Mouse (Mus musculus): ENCODE data around the gene Olfr5. TPM values are rescaled to one million over a fixed set of nuclear protein-coding genes. Genes with fewer than 3 reads are reported as not detected.
"Not testable (repeated sequence)": the region's sequence is repeated elsewhere in the genome, so short reads cannot be mapped to it uniquely, and the experiment has no call there.

Olfr5 gene
- total RNA-seq (2021) = not detected
- long read RNA-seq, experiment 1 = 0 reads
- long read RNA-seq, experiment 2 = 0 reads

DNA sequence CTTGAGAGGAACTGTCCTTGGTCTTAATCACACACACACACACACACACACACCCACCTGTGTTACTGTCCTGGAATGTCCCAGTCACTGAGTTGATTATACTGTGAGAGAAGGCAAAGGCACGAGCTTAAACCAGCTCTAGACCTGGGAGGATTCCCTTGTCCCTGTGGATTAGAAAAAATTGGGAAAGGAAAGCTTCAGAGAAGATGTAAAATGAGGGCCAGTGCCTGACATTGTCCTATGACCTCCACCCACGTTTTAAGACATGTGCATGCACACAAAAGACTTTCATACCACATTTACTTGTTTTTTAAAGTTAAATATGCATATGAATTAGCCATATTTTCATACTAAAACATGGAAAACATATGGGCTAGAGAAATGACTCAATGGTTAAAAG, at the start of gene Olfr5:
Gene Olfr5, minus strand, starts transcription at position 101 of the 400 bp plus-strand sequence.
- no peak within 1 kb of the TSS for H3K4me3 ChIP-seq
- no peak within 1 kb of the TSS for H3K27ac ChIP-seq
- no peak for TF ChIP-seq CTCF (conservative IDR thresholded peaks at IDR 0.05)
- no peak for DNase-seq (ENCODE audit: low spot score in 2 of 2)

- Histone ChIP-seq H3K4me3 (no peak overlapping the region), H3K27ac (no peak overlapping the region)
- TF ChIP-seq CTCF (conservative IDR thresholded peaks at IDR 0.05) = peak; percentile 62
- DNase-seq (ENCODE audit: low spot score in 2 of 2) = no peak
Measured at GRCm38 (mm10) chr7:6526141-6526540, 39.4 kb upstream of the Olfr5 start.

- DNase-seq (ENCODE audit: low spot score in 2 of 2) = no peak
- Histone ChIP-seq H3K27ac (no peak overlapping the region), H3K4me3 (no peak overlapping the region)
- peak; percentile 25 for TF ChIP-seq CTCF (conservative IDR thresholded peaks at IDR 0.05)
Measured at GRCm38 (mm10) chr7:6525001-6525400, 38.3 kb upstream of the Olfr5 start.

- TF ChIP-seq CTCF (conservative IDR thresholded peaks at IDR 0.05) = no peak
- no peak within 1 kb of the TSS for H3K4me3 ChIP-seq
- DNase-seq (ENCODE audit: low spot score in 2 of 2) = no peak
- no peak within 1 kb of the TSS for H3K27ac ChIP-seq
Measured at GRCm38 (mm10) chr7:6522850-6523249, 36.1 kb upstream of the Olfr5 start, which contains the start of gene Olfr1349. Gene Olfr1349, minus strand, starts transcription at chr7:6522950.

DNA sequence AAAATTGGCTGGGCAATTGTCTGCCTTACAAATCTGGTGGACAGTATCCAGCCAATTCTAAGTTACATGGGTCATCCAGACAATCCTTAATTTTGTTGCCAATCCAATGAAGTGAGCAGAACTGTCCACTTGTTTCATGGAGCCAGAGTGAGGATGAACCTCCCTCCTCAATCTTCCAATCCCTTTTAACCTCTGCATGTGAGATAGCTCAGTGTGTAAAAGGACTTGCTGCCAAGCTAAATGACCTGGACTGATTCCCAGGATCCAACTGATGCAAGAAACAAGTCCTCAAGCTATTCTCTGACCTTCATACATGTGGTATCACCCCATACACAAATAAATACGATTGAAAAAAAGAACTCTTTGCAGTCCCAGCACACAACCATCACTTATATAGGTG, 34.9 kb upstream of the Olfr5 start:
- DNase-seq (ENCODE audit: low spot score in 2 of 2) = no peak
- TF ChIP-seq CTCF (conservative IDR thresholded peaks at IDR 0.05) = no peak
- Histone ChIP-seq H3K4me3 (no peak overlapping the region), H3K27ac (no peak overlapping the region)

DNA sequence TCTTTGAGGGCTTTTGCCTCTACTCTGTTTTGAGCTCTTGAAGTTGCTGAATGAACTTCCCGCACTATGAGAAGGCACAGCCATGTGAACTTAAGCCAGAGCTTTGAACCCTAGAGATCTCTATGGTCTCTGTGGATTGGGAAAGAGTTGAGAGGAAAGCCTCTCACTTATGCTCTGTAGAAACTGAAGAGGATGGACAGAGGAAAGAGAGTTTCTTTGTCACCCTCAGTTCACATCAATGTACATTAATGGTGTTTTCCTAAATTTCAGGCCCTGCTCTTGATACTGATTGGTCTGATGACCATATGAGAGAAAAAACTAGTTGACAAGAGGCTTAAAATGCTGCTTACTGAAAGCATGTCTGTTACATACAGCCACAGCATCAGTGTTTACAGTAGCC, 21.9 kb upstream of the Olfr5 start, which contains the start of gene Olfr1348:
Gene Olfr1348, minus strand, starts transcription at position 101 of the 400 bp plus-strand sequence.
- Histone ChIP-seq H3K4me3 (no peak within 1 kb of the TSS), H3K27ac (no peak within 1 kb of the TSS)
- DNase-seq (ENCODE audit: low spot score in 2 of 2) = no peak
- no peak for TF ChIP-seq CTCF (conservative IDR thresholded peaks at IDR 0.05)

DNA sequence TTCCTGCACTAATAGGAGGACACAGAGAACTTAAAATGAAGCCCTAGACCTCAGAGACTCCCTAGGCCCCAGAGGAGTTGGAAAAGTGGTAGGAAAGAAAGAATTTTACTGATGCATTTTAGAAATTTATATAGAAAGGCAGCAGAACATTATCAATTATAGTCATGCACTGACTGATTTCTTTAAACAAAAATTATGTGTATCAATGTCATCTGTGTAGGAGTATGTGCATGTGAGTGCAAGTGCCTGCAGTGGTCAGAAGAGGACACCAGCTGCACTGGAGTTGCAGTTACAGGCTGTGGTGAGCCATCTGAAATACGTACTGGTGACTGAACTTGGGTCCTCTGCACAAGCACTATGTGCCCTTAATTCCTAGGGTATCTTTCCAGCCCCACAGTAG, 12.9 kb upstream of the Olfr5 start, which contains the start of gene Olfr1347:
Gene Olfr1347, minus strand, starts transcription at position 101 of the 400 bp plus-strand sequence.
- H3K27ac ChIP-seq = no peak within 1 kb of the TSS
- no peak for DNase-seq (ENCODE audit: low spot score in 2 of 2)
- no peak for TF ChIP-seq CTCF (conservative IDR thresholded peaks at IDR 0.05)
- H3K4me3 ChIP-seq = no peak within 1 kb of the TSS

DNA sequence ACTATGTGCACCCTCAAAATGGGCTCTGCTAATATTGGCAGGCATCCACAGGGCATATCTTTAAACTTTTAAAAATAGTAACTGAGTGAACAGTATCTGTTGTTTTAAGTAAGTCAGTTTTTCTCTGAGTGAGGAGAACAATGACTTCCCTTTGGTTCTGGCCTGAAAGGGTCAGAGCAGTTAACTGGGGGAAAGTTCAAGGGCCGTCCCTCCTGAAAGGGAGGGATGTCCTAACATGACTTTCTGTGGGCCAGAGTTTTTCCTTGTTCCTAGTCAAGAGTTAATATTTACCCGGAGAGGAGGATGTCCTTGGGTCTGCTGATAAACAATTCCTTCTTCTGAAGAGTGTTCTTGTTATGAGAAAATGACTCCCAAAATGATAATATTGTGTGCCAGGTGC, 9.1 kb downstream of the Olfr5 start:
- H3K4me3 ChIP-seq; DNase-seq (ENCODE audit: low spot score in 2 of 2); H3K27ac ChIP-seq: not testable (repeated sequence)

- Histone ChIP-seq H3K27ac (no peak within 1 kb of the TSS), H3K4me3 (no peak within 1 kb of the TSS)
- DNase-seq (ENCODE audit: low spot score in 2 of 2) = no peak
- TF ChIP-seq CTCF (conservative IDR thresholded peaks at IDR 0.05) = no peak
Measured at GRCm38 (mm10) chr7:6466951-6467350, 19.8 kb downstream of the Olfr5 start, which contains the start of gene Olfr1346. Gene Olfr1346, plus strand, starts transcription at chr7:6467101.

- TF ChIP-seq CTCF (conservative IDR thresholded peaks at IDR 0.05) = no peak
- no peak for DNase-seq (ENCODE audit: low spot score in 2 of 2)
- H3K27ac ChIP-seq = no peak overlapping the region
- no peak overlapping the region for H3K4me3 ChIP-seq
Measured at GRCm38 (mm10) chr7:6456399-6456798, 30.3 kb downstream of the Olfr5 start.

DNA sequence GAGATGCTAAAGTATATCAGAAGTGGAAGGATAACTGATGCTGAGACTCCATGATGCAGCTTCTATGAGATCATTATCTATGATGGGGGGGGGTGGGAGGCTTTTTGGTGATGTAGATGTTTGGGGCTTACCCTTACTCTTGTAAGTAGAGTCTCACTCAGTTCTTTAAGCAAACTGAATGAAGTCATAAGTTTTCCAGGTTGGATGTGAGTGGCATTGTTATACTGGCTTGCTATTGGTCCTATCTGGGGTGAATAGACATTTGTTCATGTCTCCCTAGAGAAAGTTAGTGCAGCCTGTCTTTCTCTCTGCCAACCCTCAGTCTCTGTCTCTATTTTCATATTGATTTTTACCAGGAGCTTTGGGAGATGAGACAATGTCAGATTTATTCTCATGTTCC, 30.9 kb downstream of the Olfr5 start, which contains the start of gene Olfr1336:
Gene Olfr1336, plus strand, starts transcription at position 301 of the 400 bp plus-strand sequence.
- TF ChIP-seq CTCF (conservative IDR thresholded peaks at IDR 0.05) = no peak
- Histone ChIP-seq H3K4me3 (no peak within 1 kb of the TSS), H3K27ac (no peak within 1 kb of the TSS)
- DNase-seq (ENCODE audit: low spot score in 2 of 2) = no peak

- no peak for DNase-seq (ENCODE audit: low spot score in 2 of 2)
- TF ChIP-seq CTCF (conservative IDR thresholded peaks at IDR 0.05) = no peak
- H3K4me3 ChIP-seq = no peak overlapping the region
Measured at GRCm38 (mm10) chr7:6447771-6448170, 39.0 kb downstream of the Olfr5 start.

DNA sequence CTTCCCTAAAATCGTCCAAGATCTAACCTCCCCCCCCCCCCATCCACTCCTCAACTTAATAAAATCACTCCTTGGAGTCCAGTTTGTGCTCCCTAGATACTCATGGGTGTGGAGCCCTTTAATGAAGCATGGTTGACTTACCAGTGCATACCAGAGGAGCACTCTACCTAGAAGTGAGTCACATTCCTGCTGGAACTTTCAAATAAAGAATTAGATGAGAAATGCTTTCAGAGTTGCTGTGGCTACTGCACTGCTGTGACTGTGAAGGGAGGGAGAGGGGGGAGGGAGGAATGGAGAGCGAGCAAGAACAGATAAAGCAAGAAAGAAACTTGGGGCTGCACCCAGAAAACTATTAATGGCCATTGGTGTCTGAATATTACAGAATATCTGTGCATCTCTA, 45.6 kb downstream of the Olfr5 start:
- no peak for DNase-seq (ENCODE audit: low spot score in 2 of 2)
- no peak overlapping the region for H3K4me3 ChIP-seq
- H3K27ac ChIP-seq = no peak overlapping the region
- no peak for TF ChIP-seq CTCF (conservative IDR thresholded peaks at IDR 0.05)

More at GRCm38 (mm10) chr7:6447771-6448170, 39.0 kb downstream of the Olfr5 start:
- H3K27ac ChIP-seq = no peak overlapping the region

DNA sequence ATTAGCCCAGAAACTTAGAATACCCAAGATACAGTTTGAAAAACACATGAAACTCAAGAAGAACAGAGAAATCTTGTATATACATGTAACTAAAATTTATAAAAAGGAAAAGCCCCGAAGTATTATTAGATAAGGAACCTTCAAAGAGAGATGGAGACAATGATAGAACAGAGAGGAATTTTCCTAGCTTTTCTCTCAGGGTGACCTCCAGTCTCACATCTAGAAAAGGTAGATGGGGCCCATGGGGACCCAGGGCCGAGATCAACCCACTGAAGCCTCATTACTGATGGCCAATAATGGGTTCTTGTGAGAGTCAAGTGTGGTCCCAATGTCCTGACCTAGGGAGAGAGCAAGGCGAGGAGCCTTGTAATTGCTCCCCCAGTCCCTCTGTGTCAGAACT, 48.4 kb downstream of the Olfr5 start, which contains the start of gene Olfr1344:
Gene Olfr1344, plus strand, starts transcription at position 301 of the 400 bp plus-strand sequence.
- H3K27ac ChIP-seq = no peak within 1 kb of the TSS
- no peak within 1 kb of the TSS for H3K4me3 ChIP-seq
- TF ChIP-seq CTCF (conservative IDR thresholded peaks at IDR 0.05) = no peak
- DNase-seq (ENCODE audit: low spot score in 2 of 2) = no peak
